Mouse (Mus musculus): ENCODE results near the gene Lrriq3. TPM values are rescaled to one million over a fixed set of nuclear protein-coding genes. Genes with fewer than 3 reads are reported as not detected.

The Lrriq3 gene
- total and polyA plus RNA-seq, 2 experiments from 2014 or later = 0.81 to 1.4 TPM

GRCm38 (mm10) chr3:155058800-155059448 is 34.3 kb upstream of the Lrriq3 start:
- H3K4me1 ChIP-seq (ENCODE audit: insufficient read depth) = no peaks in the 10 kb centered on the region
- no peak for TF ChIP-seq CTCF (IDR thresholded peaks at IDR 0.05; ENCODE audit: low read depth)
- no peaks in the 10 kb centered on the region for H3K27me3 ChIP-seq (ENCODE audit: insufficient read depth, low read length)
- 79% methylated on average over 6 of the region's 6 CpGs for WGBS
- H3K4me2 ChIP-seq (ENCODE audit: low read depth) = no peak overlapping the region
- H3K9me3 ChIP-seq (ENCODE audit: low read length) = no peaks in the 10 kb centered on the region
- no peak for DNase-seq
- no peak for ATAC-seq
- H3K27ac ChIP-seq (ENCODE audit: low read depth, low read length) = no peak overlapping the region
- H3K4me3 ChIP-seq (ENCODE audit: low read depth, low read length) = no peak overlapping the region
- no peaks in the 10 kb centered on the region for H3K36me3 ChIP-seq (ENCODE audit: insufficient read depth)
- H3K9ac ChIP-seq = no peak overlapping the region

DNA sequence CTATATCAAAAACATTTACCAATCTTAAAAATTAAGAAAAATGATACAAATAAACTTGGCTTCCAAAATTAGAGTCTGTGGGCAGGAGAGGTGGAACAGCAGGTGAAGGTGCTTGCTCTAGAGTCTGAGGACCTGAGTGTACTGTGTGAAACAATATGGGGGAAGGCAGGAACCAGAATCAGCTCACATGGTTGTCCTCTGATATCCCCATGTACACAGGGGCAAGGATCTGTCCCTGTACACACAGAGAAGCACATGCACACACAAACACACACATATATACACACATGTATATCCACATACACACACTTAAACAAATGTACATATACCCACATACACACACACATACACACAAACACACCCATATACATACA is 33.8 kb upstream of the Lrriq3 start:
- H3K4me3 ChIP-seq (ENCODE audit: low read depth, low read length) = no peak overlapping the region
- DNase-seq (no peak), ATAC-seq (no peak)
- no peak overlapping the region for H3K9ac ChIP-seq
- no peak overlapping the region for H3K4me2 ChIP-seq (ENCODE audit: low read depth)
- H3K27ac ChIP-seq (ENCODE audit: low read depth, low read length) = no peak overlapping the region
- no peaks in the 10 kb centered on the region for H3K27me3 ChIP-seq (ENCODE audit: insufficient read depth, low read length)
- H3K36me3 ChIP-seq (ENCODE audit: insufficient read depth) = no peaks in the 10 kb centered on the region
- H3K9me3 ChIP-seq (ENCODE audit: low read length) = no peaks in the 10 kb centered on the region
- H3K4me1 ChIP-seq (ENCODE audit: insufficient read depth) = no peaks in the 10 kb centered on the region
- TF ChIP-seq CTCF (IDR thresholded peaks at IDR 0.05; ENCODE audit: low read depth) = no peak

DNA sequence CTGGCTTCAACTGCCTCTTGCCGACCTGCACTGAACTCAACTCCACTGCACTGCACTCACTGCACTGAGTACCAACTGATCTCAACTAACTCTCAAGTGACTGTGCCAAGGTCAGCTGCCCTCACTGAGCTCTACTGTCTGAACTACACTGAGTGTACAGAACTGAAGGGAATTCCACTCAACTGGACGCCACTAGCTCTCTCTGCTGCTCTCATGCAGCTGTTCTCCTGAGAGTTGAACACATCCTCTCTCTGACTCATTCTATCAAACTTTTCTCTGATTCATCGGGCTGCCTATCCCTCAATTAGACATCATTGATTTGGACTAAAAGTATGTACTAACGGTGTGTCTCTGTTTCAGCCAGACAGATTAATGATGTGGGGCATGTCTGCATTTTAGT is 15.3 kb upstream of the Lrriq3 start:
- no peaks in the 10 kb centered on the region for H3K4me1 ChIP-seq (ENCODE audit: insufficient read depth)
- H3K36me3 ChIP-seq (ENCODE audit: insufficient read depth) = no peaks in the 10 kb centered on the region
- H3K27ac ChIP-seq (ENCODE audit: low read depth, low read length) = no peak overlapping the region
- H3K27me3 ChIP-seq (ENCODE audit: insufficient read depth, low read length) = no peaks in the 10 kb centered on the region
- TF ChIP-seq CTCF (IDR thresholded peaks at IDR 0.05; ENCODE audit: low read depth) = no peak
- DNase-seq = no peak
- no peak overlapping the region for H3K4me3 ChIP-seq (ENCODE audit: low read depth, low read length)
- no peak overlapping the region for H3K4me2 ChIP-seq (ENCODE audit: low read depth)
- no peaks in the 10 kb centered on the region for H3K9me3 ChIP-seq (ENCODE audit: low read length)
- no peak for ATAC-seq
- H3K9ac ChIP-seq = no peak overlapping the region
- 86% methylated on average over 4 of the region's 4 CpGs for WGBS

DNA sequence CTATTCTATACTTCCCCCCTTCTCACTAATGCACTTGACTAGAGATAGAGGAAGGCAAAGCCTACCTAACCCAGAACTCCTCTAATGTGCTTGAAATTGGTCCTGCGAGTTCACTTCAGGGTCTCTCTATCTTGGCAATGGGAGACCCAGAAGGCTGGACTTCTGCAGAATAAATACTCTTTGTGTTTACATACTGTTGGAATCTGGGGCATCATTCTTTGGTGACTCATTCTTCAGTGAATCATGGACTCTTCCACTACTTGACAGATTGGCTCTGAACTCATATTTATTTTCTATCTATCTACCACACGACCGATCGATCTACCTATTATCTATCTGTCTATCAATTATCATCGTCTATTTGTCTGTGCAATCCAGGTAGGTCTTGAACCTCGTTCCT is 1.2 kb upstream of the Lrriq3 start:
- no peak overlapping the region for H3K27ac ChIP-seq (ENCODE audit: low read depth, low read length)
- H3K36me3 ChIP-seq (ENCODE audit: insufficient read depth) = peaks cover 8% of the 10 kb centered on the region
- H3K9me3 ChIP-seq (ENCODE audit: low read length) = no peaks in the 10 kb centered on the region
- WGBS = 97% methylated on average over 6 of the region's 6 CpGs
- H3K4me2 ChIP-seq (ENCODE audit: low read depth) = peak overlapping the region; percentile 64
- ATAC-seq (no peak), DNase-seq (no peak)
- H3K4me3 ChIP-seq (ENCODE audit: low read depth, low read length) = no peak overlapping the region
- H3K9ac ChIP-seq = no peak overlapping the region
- H3K27me3 ChIP-seq (ENCODE audit: insufficient read depth, low read length) = no peaks in the 10 kb centered on the region
- no peak for TF ChIP-seq CTCF (IDR thresholded peaks at IDR 0.05; ENCODE audit: low read depth)
- peaks cover 4% of the 10 kb centered on the region; the same call in 1 of the 2 replicates for H3K4me1 ChIP-seq (ENCODE audit: insufficient read depth)

DNA sequence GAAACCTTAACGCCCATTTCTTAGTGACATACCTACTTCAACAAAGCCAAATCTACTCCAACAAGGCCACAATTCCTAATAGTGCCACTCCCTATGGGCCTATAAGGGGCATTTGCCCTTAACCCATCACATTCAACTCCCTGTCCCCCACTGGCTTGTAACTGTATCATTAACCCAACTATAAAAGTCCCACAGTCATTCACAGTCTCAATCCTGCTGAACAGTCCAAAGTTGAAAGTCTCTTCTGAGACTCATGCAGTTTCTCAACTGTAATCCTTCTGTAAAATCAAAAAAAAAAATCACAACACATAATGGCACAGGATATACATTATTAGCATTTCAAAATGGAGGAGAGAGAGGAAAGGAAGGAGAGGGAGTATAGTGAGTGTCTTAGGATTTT is 6.0 kb downstream of the Lrriq3 start:
- Histone ChIP-seq H3K4me1 (ENCODE audit: insufficient read depth) (no peaks in the 10 kb centered on the region), H3K4me3 (ENCODE audit: low read depth, low read length) (no peak overlapping the region), H3K9me3 (ENCODE audit: low read length) (no peaks in the 10 kb centered on the region), H3K36me3 (ENCODE audit: insufficient read depth) (no peaks in the 10 kb centered on the region), H3K4me2 (ENCODE audit: low read depth) (no peak overlapping the region), H3K27ac (ENCODE audit: low read depth, low read length) (no peak overlapping the region), H3K27me3 (ENCODE audit: insufficient read depth, low read length) (no peaks in the 10 kb centered on the region), H3K9ac (no peak overlapping the region)
- 90% methylated on average over 1 of the region's 1 CpGs for WGBS
- ATAC-seq = no peak
- no peak for DNase-seq
- no peak for TF ChIP-seq CTCF (IDR thresholded peaks at IDR 0.05; ENCODE audit: low read depth)

DNA sequence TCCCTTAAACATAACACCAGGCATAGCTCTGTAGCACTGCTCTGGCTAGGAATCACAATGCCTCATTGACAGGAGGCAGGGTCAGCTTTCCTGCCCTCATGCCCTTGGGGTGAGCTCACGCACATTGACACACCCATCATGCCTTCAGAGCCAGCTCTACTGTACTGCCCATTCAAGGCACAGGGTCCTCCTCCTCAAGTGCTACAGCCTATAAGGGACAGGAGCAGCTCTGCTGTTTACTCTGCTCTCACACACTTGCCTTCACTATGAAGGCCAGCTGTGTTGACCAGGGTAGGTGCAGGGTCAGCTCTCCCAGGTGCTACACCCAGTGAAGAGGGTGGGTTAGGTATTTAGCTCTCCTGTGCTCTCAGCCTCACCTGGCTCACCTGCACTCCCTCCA is 12.7 kb downstream of the Lrriq3 start:
- Histone ChIP-seq H3K9me3 (ENCODE audit: low read length) (no peaks in the 10 kb centered on the region), H3K4me2 (ENCODE audit: low read depth) (no peak overlapping the region), H3K36me3 (ENCODE audit: insufficient read depth) (no peaks in the 10 kb centered on the region), H3K9ac (no peak overlapping the region), H3K4me3 (ENCODE audit: low read depth, low read length) (no peak overlapping the region), H3K27ac (ENCODE audit: low read depth, low read length) (no peak overlapping the region), H3K27me3 (ENCODE audit: insufficient read depth, low read length) (no peaks in the 10 kb centered on the region), H3K4me1 (ENCODE audit: insufficient read depth) (no peaks in the 10 kb centered on the region)
- DNase-seq (no peak), ATAC-seq (no peak)
- TF ChIP-seq CTCF (IDR thresholded peaks at IDR 0.05; ENCODE audit: low read depth) = no peak
- 88% methylated on average over 1 of the region's 1 CpGs for WGBS

DNA sequence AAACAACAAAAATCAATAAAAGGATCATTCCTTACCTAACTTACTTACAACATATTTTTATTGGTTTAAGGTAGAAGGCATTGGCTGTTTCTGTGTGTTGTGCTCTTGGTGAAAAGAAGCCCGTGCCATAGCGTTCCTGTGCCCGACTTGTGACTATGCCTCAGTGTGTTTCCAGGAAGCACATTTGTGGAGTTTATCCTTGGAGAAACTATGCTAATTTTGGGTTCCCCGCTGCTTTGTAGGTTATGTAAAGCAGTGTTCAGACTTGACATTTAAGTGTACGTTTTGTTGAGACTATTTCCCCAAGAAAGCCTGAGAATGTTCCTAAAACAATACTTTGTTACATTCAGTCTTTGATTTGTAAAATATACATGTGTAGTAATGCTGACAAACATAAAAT is 44.5 kb downstream of the Lrriq3 start:
- no peaks in the 10 kb centered on the region for H3K36me3 ChIP-seq (ENCODE audit: insufficient read depth)

More for the DNA sequence above, 44.5 kb downstream of the Lrriq3 start:
- H3K4me3 ChIP-seq (ENCODE audit: low read depth, low read length) = no peak overlapping the region
- no peak for TF ChIP-seq CTCF (IDR thresholded peaks at IDR 0.05; ENCODE audit: low read depth)
- H3K27me3 ChIP-seq (ENCODE audit: insufficient read depth, low read length) = no peaks in the 10 kb centered on the region
- H3K4me2 ChIP-seq (ENCODE audit: low read depth) = no peak overlapping the region
- ATAC-seq = no peak
- H3K27ac ChIP-seq (ENCODE audit: low read depth, low read length) = no peak overlapping the region
- H3K9me3 ChIP-seq (ENCODE audit: low read length) = no peaks in the 10 kb centered on the region
- no peak overlapping the region for H3K9ac ChIP-seq
- WGBS = 75% methylated on average over 5 of the region's 5 CpGs
- DNase-seq = no peak
- H3K4me1 ChIP-seq (ENCODE audit: insufficient read depth) = no peaks in the 10 kb centered on the region

Data from forebrain, postnatal 0 days (tissue).